Mouse (Mus musculus): ENCODE results near the gene Kcne1.

Gene Kcne1

GRCm38 (mm10) chr16:92355982-92356381 is 3.3 kb downstream of the Kcne1 start:
- DNase-seq = no peak

- DNase-seq = no peak
Measured at GRCm38 (mm10) chr16:92355366-92355765, 3.9 kb downstream of the Kcne1 start.

DNA sequence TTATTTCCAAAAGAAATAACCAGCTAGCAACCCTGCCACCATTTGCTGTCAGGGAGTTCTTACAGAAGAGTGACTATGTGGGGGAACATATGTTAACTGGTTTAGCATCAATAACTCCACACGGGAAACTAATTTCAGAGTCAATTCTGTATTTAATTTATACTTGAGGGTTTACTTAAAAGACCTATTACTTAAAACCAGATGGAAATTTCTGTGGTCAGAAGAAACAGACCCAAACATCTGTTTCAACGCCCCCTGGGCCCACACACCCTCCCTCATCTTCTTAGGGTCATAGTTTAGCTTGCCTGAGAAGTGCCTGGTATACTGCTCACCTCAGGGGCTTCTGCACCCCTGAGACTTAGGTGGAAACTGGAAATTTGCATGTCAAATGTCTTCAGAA is 5.4 kb downstream of the Kcne1 start:
- no peak for DNase-seq

DNA sequence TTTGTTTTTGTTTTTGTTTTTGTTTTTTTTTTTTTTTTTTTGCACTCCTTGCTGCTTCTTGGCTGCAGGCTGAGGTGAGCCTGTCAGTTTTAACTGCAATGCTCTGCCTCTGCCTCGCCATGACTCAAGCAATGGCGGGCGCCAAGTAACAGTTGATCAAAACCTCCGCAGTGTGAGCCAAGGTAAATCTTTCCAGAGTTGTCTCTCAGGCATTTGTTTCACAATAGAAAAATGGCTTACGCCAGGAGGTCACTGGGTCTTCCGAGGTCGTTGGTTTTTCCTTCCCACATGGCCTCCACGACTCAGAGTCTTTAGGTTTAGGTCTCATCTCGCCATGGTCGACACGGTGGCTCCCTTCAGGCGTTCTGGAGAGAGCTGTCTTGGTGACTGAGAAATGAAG is 6.0 kb downstream of the Kcne1 start:
- no peak for DNase-seq

- peak; percentile 91 for DNase-seq
Measured at GRCm38 (mm10) chr16:92348941-92349340, 10.3 kb downstream of the Kcne1 start.

DNA sequence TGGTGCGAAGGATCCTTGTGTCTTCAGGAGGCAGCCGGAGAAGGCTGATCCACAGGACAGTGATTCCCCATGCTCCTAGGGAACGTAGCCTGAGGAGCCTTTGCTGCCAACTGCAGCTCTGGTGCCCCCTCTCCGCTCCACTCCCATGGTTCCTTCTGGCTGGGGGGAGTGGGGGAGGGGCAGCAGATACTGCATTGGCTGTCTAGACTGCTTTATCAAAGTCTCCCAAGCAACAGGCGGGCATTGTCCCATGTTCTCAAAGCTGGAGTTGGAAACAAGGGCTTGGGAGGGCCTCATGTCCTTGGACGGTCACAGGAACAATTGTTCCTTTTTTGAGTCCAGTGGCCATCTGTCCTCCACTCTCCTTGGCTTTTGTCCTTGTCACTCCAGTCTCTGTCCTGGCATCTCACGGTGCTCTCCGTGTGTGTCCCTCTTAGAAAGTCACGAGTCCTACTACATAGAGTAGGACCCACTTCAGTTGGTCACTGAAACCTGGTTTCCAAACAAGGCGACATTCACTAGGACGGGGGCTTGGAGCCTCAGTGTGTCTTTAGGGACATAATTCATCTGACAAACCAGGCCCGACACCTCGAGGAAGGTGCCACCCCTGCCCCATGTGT is 12.9 kb downstream of the Kcne1 start:
- peak; percentile 67 to 73 for DNase-seq

GRCm38 (mm10) chr16:92345177-92345576 is 14.1 kb downstream of the Kcne1 start:
- no peak for DNase-seq

GRCm38 (mm10) chr16:92340612-92341511 is 18.4 kb downstream of the Kcne1 start:
- peak; percentile 88 to 92 for DNase-seq

DNA sequence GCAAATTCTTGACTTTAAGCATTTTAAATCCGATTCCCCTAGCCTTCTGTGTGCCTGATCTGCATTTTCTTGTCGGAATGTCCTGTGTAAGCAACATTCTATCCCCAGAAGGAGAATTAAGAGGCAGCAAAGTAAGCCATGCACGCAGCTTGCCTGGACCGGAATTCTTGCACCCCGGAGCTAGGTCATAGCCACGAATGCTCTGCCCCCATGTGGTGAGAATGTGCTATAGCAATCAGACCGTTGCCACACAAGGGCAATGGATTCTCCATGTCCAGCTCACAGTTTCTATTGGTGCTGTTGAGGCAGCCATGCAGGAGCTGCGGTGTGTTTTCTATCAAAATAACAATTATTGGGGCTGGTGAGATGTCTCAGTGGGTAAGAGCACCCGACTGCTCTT is 23.0 kb downstream of the Kcne1 start:
- peak; percentile 90 to 92 for DNase-seq

GRCm38 (mm10) chr16:92334600-92334999 is 24.7 kb downstream of the Kcne1 start:
- no peak for DNase-seq

DNA sequence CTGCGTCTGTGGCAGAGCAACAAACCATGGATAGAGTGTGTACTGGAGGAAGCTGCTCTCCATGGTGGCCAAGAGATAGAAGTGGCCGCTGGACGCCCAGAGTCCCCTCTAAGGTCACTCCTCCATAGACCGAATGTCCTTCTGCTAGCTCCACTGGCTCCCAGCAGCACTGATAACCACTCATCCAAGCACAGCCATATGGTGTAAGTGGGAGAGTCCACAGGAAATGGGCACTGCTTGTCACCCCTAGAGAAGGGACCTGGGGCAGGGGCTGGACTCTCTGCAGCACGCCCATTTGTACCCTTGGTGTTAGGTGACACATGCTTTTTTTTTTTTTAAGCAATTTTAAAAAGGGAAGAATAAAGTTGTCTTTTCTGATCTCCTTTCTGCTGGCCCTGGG is 28.3 kb downstream of the Kcne1 start:
- DNase-seq = peak; percentile 66 to 72

DNA sequence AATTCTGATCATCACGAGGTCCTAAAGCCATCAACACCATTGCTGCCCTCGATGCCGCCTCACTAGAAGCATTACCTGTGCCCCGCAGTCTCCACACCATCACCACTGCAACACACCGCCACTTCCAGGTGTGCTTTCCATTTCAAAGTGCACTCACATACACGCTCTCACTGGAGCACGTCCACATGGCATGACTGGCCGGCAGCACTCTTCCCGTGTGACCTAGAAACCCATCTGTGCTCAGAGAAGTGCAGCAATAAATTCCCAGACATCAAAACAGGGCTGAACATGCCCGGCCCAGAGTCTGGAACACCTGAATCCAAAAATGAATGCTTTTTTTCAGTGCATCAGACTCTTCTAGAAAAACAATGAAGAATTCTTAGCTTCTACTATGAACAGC is 31.4 kb downstream of the Kcne1 start:
- DNase-seq = peak; percentile 51 to 60

GRCm38 (mm10) chr16:92325062-92325406 is 34.2 kb downstream of the Kcne1 start:
- DNase-seq = no peak

DNA sequence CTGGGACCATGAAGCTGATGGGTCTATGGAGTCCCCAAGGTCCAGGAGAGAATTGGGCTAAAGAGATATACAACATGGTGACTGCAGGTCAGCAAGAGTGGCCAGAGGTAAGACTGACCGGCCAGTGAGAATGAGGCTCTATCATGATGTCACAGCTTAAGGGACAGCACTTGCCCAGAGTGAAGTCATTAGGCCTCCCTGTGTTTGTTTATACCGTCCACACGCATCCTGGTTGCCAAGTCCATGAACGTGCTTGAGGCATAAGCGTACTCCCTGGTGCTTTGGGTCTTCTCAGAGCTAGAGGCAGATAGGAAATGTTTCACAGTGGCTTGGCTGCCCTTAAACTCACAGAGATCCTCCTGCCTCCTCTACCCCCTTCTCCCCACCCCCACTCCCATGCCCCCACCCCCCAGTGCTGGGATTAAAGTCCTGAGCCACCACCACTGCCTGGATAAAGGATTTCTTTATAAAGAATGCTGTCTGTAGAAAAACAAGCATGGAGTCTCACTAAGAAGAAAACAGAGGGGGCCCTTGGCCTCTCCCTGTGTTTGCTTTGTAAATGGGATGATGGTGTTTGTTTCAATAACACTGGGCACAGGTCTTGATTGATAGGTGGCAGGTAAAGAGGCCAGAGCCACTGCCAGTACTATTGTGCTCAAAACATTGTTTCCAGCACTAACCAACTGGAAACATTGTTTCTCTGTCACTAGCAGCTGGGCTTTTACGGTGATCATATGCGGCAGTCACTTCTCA is 34.8 kb downstream of the Kcne1 start:
- no peak for DNase-seq

DNA sequence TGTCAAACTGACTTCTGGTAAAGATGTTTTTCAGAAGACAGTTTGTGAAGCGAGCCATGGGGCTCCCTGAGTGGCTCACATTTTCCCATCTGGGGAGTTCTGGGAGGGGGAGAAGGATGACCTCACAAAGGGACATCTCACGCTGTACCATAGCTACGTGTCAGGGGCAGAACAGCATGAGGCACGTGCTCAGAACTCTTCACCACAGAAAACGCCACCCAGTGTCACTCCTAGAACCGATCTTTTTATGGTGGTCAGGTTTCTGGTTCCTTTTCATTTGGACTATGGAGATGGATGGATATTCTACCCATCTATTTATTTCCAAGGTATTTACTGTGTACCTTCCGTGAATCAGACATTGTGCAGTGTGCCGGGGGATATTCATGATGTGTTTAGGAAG is 37.9 kb downstream of the Kcne1 start, which contains the start of gene Fam243:
Gene Fam243, minus strand, starts transcription at position 101 of the 400 bp plus-strand sequence.
- DNase-seq = no peak

DNA sequence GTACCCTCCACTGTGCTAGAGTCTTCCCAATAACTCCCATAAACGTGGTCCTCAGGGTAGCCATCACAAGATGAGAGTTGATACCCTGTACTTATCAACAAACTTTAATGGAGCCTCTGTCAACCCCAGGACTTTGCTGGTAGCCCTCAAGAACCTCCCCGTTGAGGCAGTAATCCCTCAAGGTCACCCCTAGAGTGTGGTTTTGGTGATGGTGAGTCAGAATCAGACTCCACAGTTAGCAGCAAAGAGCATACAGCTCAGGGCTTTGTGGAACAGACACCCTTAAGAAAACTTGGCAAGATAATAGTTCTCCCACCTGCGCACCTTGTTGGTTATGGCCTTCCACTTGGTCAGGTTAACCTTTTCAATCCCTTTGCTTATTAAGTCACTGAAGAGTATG is 38.9 kb downstream of the Kcne1 start:
- DNase-seq = no peak

DNA sequence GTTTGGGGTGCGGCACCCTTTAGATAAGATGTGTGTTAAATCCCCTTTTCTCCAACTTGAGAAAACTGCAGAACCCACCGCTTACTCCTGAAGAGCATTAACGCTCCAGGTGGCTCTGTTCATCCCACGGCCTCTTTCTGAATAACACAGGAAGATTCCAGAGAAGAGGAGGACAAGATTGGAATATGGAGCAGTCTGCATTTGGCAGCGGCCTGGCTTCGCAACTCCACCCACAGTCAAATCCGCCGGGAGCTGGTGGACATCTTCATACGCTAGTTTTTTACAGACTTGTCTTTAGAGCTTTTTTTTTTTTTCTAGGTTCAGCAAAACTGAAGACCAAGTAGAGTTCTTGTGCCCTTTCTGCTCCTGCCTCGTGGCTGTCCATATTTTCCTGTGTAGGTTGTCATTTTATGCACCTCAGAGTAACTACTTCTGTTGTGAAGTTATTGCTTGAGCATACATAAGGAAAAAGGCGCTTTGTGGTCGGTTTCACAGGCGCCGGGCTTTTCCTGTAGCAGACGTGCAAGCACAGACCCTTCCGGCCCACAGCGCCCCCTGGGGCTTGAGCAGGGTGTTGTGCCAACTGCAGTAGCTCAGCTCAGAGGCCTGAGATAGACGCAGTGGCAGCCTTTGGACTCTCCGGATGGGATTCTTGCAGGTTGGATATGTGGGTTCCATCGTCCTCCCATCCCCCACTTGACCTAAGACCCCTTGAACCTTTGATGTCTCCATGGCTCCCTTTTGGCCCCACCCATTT is 39.7 kb downstream of the Kcne1 start:
- DNase-seq = peak; percentile 75 to 79

- DNase-seq = no peak
Measured at GRCm38 (mm10) chr16:92316049-92316738, 43.1 kb downstream of the Kcne1 start.

- peak; percentile 69 to 82 for DNase-seq
Measured at GRCm38 (mm10) chr16:92313953-92314741, 45.1 kb downstream of the Kcne1 start.

GRCm38 (mm10) chr16:92309126-92309525 is 50.1 kb downstream of the Kcne1 start:
- DNase-seq = peak; percentile 68 to 76

DNA sequence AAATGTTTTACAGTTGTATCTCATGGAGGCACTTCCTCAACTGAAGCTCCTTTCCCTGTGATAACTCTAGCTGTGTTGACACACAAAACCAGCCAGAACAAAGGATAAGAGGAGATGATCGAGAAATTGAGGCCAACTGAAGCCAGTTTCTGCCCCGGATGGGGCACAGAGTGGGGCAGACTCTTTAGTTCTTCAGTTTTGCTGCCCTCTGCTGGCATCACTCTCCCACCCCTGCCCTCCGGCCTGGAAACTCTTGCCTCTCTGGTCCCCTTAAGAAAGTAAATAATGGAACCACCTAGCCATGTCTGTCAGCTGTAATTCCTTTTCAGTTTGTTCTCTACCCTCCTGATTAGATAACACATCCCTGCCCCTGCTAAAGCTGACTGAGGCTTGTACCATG is 51.3 kb downstream of the Kcne1 start:
- no peak for DNase-seq

All from cerebellum, postnatal 10 days (tissue).